ENCODE assay signal across 9 mouse cellular contexts in genomic region chr2:165818985-165819948, GRCm38 (mm10).
DNase-seq lines count a peak whose midpoint lies in the region; ATAC-seq and TF ChIP-seq lines count a peak whose summit lies in the region.
"Had no signal": no experiment of that assay in that cellular context is flagged by ENCODE, and none has a peak within 500 bp of the region (broad histone marks: within the 10 kb centered on the region; RNA-seq: fewer than 3 reads in every experiment).

No protein-coding gene starts in this region.

- H3K4me2 ChIP-seq in forebrain, embryonic 12.5 days: no peak overlapping the region
- H3K4me2 ChIP-seq in liver, embryonic 16.5 days (ENCODE audit: low read depth, low read length): no peak overlapping the region
- no peak overlapping the region for H3K4me2 ChIP-seq in neural tube, embryonic 14.5 days (ENCODE audit: low read depth, low read length)

- no peaks in the 10 kb centered on the region for H3K27me3 ChIP-seq in G1E (ENCODE audit: insufficient read depth, low read length)
- H3K27me3 ChIP-seq in forebrain, embryonic 12.5 days: no peaks in the 10 kb centered on the region
- no peaks in the 10 kb centered on the region for H3K27me3 ChIP-seq in liver, embryonic 16.5 days (ENCODE audit: control insufficient read depth, insufficient read depth, low read depth, low read length)
- H3K27me3 ChIP-seq in neural tube, embryonic 14.5 days (ENCODE audit: control insufficient read depth, insufficient read depth, low read length): no peaks in the 10 kb centered on the region

- no peaks in the 10 kb centered on the region for H3K9me3 ChIP-seq in G1E (replicated peaks)
- H3K9me3 ChIP-seq in forebrain, embryonic 12.5 days: no peaks in the 10 kb centered on the region
- H3K9me3 ChIP-seq in liver, embryonic 16.5 days (replicated peaks; ENCODE audit: control insufficient read depth, low read length): no peaks in the 10 kb centered on the region
- no peaks in the 10 kb centered on the region for H3K9me3 ChIP-seq in neural tube, embryonic 14.5 days (ENCODE audit: control insufficient read depth, low read length)

- 80% methylated on average over 10 of the region's 10 CpGs for WGBS in forebrain, embryonic 12.5 days
- 66% methylated on average over 10 of the region's 10 CpGs for WGBS in liver, embryonic 16.5 days (ENCODE audit: insufficient replicate concordance)
- 80% methylated on average over 10 of the region's 10 CpGs for WGBS in neural tube, embryonic 14.5 days

- peak; percentile 61 for ATAC-seq in G1E (ENCODE audit: extremely low read depth, insufficient number of reproducible peaks, low FRiP score, poor library complexity, severe bottlenecking)
- ATAC-seq in forebrain, embryonic 12.5 days (ENCODE audit: low FRiP score): peak; percentile 37
- peak; percentile 53 for ATAC-seq in liver, embryonic 16.5 days (ENCODE audit: low read depth)
- peak; percentile 62 for ATAC-seq in neural tube, embryonic 14.5 days (ENCODE audit: low read depth)

- H3K4me1 ChIP-seq in G1E (ENCODE audit: insufficient read depth, low read depth, low read length): peaks cover 12% of the 10 kb centered on the region
- H3K4me1 ChIP-seq in forebrain, embryonic 12.5 days: peaks cover 7% of the 10 kb centered on the region
- H3K4me1 ChIP-seq in liver, embryonic 16.5 days (ENCODE audit: control insufficient read depth, low read depth, low read length): no peaks in the 10 kb centered on the region
- peaks cover 8% of the 10 kb centered on the region; the same call in 1 of the 2 replicates for H3K4me1 ChIP-seq in neural tube, embryonic 14.5 days (ENCODE audit: control insufficient read depth, insufficient read depth, low read length)

- peaks cover 98% of the 10 kb centered on the region for H3K36me3 ChIP-seq in G1E (replicated peaks)
- H3K36me3 ChIP-seq in forebrain, embryonic 12.5 days (replicated peaks): peaks cover 87% of the 10 kb centered on the region
- peaks cover 47% of the 10 kb centered on the region for H3K36me3 ChIP-seq in liver, embryonic 16.5 days (ENCODE audit: control insufficient read depth, insufficient read depth)
- peaks cover 36% of the 10 kb centered on the region for H3K36me3 ChIP-seq in neural tube, embryonic 14.5 days (ENCODE audit: control insufficient read depth, insufficient read depth, low read length)

- TF ChIP-seq CTCF in G1E (IDR thresholded peaks at IDR 0.05; ENCODE audit: low read depth, low read length): peak; percentile 76

- H3K27ac ChIP-seq in forebrain, embryonic 12.5 days: no peak overlapping the region
- no peak overlapping the region for H3K27ac ChIP-seq in liver, embryonic 16.5 days (ENCODE audit: low read length)
- H3K27ac ChIP-seq in neural tube, embryonic 14.5 days (ENCODE audit: low read depth, low read length): no peak overlapping the region

- no peak overlapping the region for H3K9ac ChIP-seq in forebrain, embryonic 12.5 days
- no peak overlapping the region for H3K9ac ChIP-seq in liver, embryonic 16.5 days (ENCODE audit: low read depth, low read length)
- no peak overlapping the region for H3K9ac ChIP-seq in neural tube, embryonic 14.5 days (replicated peaks; ENCODE audit: low read depth, low read length)

- peak; percentile 73 for DNase-seq in G1E (ENCODE audit: low spot score)
- peak; percentile 56 for DNase-seq in c-Kit-positive CD71-positive TER-119-negative erythroid progenitor cells, embryonic 14.5 days (ENCODE audit: low read depth)
- DNase-seq in heart, postnatal 14 days: peak; percentile 59 to 79
- peak; percentile 72 to 78 for DNase-seq in kidney, postnatal 4 days
- DNase-seq in thymus, postnatal 14 days: peak; percentile 60

- H3K4me3 ChIP-seq in G1E (ENCODE audit: low read depth, low read length): no peak overlapping the region
- H3K4me3 ChIP-seq in forebrain, embryonic 12.5 days (replicated peaks): no peak overlapping the region
- H3K4me3 ChIP-seq in liver, embryonic 16.5 days (ENCODE audit: low read depth, low read length): no peak overlapping the region
- no peak overlapping the region for H3K4me3 ChIP-seq in neural tube, embryonic 14.5 days (ENCODE audit: low read depth, low read length)
- H3K4me3 ChIP-seq: myocyte had no signal

- intact Hi-C loops in heart, postnatal 14 days (cut with DNase I): no loop called here
